Mouse (Mus musculus): Measurements from ENCODE around the gene Rfx1.

DNA sequence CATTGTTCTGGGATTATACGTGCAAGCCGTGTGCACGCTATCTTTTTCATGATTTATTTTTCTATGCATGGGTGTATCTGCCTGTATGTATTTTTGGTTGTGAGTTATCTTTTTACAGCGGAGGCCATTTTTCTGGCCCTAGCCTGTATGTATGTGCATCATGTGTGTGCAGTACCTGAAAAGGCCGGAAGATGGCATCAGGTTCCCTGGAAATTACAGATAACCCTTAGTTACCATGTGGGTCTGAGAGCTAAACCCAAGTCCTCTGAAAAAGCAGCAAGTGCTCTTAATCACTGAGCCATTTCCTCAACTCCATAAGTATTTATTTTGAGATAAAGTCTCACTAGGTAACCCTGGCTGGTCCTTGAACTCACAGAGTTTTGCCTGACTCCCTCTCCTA lies 13.4 kb upstream of the Rfx1 start:
- TF ChIP-seq POLR2A (IDR thresholded peaks at IDR 0.05; ENCODE audit: insufficient read depth, low read depth, low read length) (no peak), CTCF (IDR thresholded peaks at IDR 0.05) (no peak), EP300 (IDR thresholded peaks at IDR 0.05; ENCODE audit: insufficient read depth, low read depth, low read length) (no peak)

Data from heart, adult 2 months (tissue).